Mouse (Mus musculus) liver, embryonic 12.5 days (tissue): ENCODE measurements around the gene Ly6g6d. TPM values are rescaled to one million over a fixed set of nuclear protein-coding genes. Genes with fewer than 3 reads are reported as not detected.
"Not testable (repeated sequence)": the region's sequence is repeated elsewhere in the genome, so short reads cannot be mapped to it uniquely, and the experiment has no call there.

Source experiments
- ATAC-seq: fragments of 200-750 bp; cut with Nextera tagmentation; 2 replicates; pipeline ENCODE4 v1.8.0; 2017; ENCODE audit warnings: moderate number of reproducible peaks, mild to moderate bottlenecking, moderate library complexity
- H3K27ac ChIP-seq: fragments of 300-500 bp; sonication (generic); 2 replicates; pipeline ENCODE4 v1.5.1; 2016; ENCODE audit warnings: mild to moderate bottlenecking
- H3K27me3 ChIP-seq: fragments of 300-500 bp; sonication (generic); replicated peaks from 2 replicates; pipeline ENCODE4 v1.6.1; 2016; ENCODE audit warnings: mild to moderate bottlenecking, moderate library complexity
- H3K36me3 ChIP-seq: fragments of 300-500 bp; sonication (generic); 2 replicates; pipeline ENCODE4 v1.6.1; 2016; ENCODE audit warnings: mild to moderate bottlenecking, moderate library complexity
- H3K4me1 ChIP-seq: fragments of 300-500 bp; sonication (generic); 2 replicates; pipeline ENCODE4 v1.6.1; 2016
- H3K4me2 ChIP-seq: fragments of 300-500 bp; sonication (generic); 2 replicates; pipeline ENCODE4 v1.6.1; 2016; ENCODE audit warnings: mild to moderate bottlenecking, moderate library complexity
- H3K4me3 ChIP-seq: fragments of 300-500 bp; sonication (generic); 2 replicates; pipeline ENCODE4 v1.5.1; 2016; ENCODE audit warnings: mild to moderate bottlenecking, moderate library complexity
- H3K9ac ChIP-seq: fragments of 300-500 bp; sonication (generic); 2 replicates; pipeline ENCODE4 v1.6.1; 2016; ENCODE audit warnings: mild to moderate bottlenecking, moderate library complexity
- H3K9me3 ChIP-seq: fragments of 300-500 bp; sonication (generic); replicated peaks from 2 replicates; pipeline ENCODE4 v1.6.1; 2016; ENCODE audit warnings: mild to moderate bottlenecking, moderate library complexity
- WGBS: fragments of 180-500 bp; shearing (Covaris S2); methylation state at CpG from one replicate; pipeline ENCODE4 v1.1.7; 2016; ENCODE audit not compliant: insufficient replicate concordance; 5-methylcytosine and 5-hydroxymethylcytosine counted together
- polyA plus RNA-seq: library from polyadenylated mRNA; unstranded; fragments of >200 nt; fragmentation: Nextera tagmentation; extraction: Ambion mirVana; gene quantifications from 2 replicates; pipeline ENCODE4 v1.2.1, GENCODE M21; 2016

Ly6g6d gene
- polyA plus RNA-seq, 1 experiment from 2014 or later = 0.36 TPM

- WGBS = 69% methylated on average over 4 of the region's 4 CpGs
- Histone ChIP-seq H3K4me3 (no peak overlapping the region), H3K27me3 (no peaks in the 10 kb centered on the region), H3K4me1 (peaks cover 84% of the 10 kb centered on the region), H3K9me3 (no peaks in the 10 kb centered on the region), H3K27ac (peak overlapping the region; percentile 94), H3K36me3 (no peaks in the 10 kb centered on the region), H3K4me2 (peak overlapping the region; percentile 98; the same call in 1 of the 2 replicates), H3K9ac (no peak overlapping the region)
- no peak for ATAC-seq
These were observed 34.1 kb downstream of the Ly6g6d start for GRCm38 (mm10) chr17:35043794-35044193.

GRCm38 (mm10) chr17:35039121-35039873, 38.6 kb downstream of the Ly6g6d start:
- 0 out of 2 replicates have a peak, but pooled peaks have one; percentile 24 for ATAC-seq
- Histone ChIP-seq H3K4me3 (no peak overlapping the region), H3K27ac (no peak overlapping the region), H3K4me2 (no peak overlapping the region), H3K9me3 (no peaks in the 10 kb centered on the region), H3K4me1 (peaks cover 48% of the 10 kb centered on the region), H3K36me3 (no peaks in the 10 kb centered on the region), H3K9ac (no peak overlapping the region), H3K27me3 (no peaks in the 10 kb centered on the region)
- WGBS = 76% methylated on average over 11 of the region's 11 CpGs

GRCm38 (mm10) chr17:35034896-35035295, 43.0 kb downstream of the Ly6g6d start:
- Histone ChIP-seq H3K36me3 (no peaks in the 10 kb centered on the region), H3K4me2 (no peak overlapping the region), H3K27ac (0 out of 2 replicates have a peak overlapping the region, but pooled peaks have one; percentile 23), H3K4me1 (peaks cover 43% of the 10 kb centered on the region), H3K4me3 (no peak overlapping the region), H3K9ac (no peak overlapping the region), H3K9me3 (no peaks in the 10 kb centered on the region), H3K27me3 (0 out of 2 replicates have a peak, but pooled peaks cover 3% of the 10 kb centered on the region)
- no peak for ATAC-seq
- WGBS = 66% methylated on average over 6 of the region's 6 CpGs

- not testable (repeated sequence) for H3K9me3 ChIP-seq, ATAC-seq, H3K27ac ChIP-seq, H3K4me2 ChIP-seq, H3K27me3 ChIP-seq, H3K36me3 ChIP-seq, H3K4me3 ChIP-seq, H3K9ac ChIP-seq
- H3K4me1 ChIP-seq = peaks cover 45% of the 10 kb centered on the region
- WGBS = 63% methylated on average over 1 of the region's 1 CpGs
These were observed 44.2 kb downstream of the Ly6g6d start for GRCm38 (mm10) chr17:35033703-35034102.

GRCm38 (mm10) chr17:35032323-35032870, 45.5 kb downstream of the Ly6g6d start:
- no peak overlapping the region for H3K27ac ChIP-seq
- no peak overlapping the region for H3K9ac ChIP-seq
- H3K4me2 ChIP-seq = no peak overlapping the region
- no peak overlapping the region for H3K4me3 ChIP-seq
- 60% methylated on average over 8 of the region's 8 CpGs for WGBS
- no peaks in the 10 kb centered on the region for H3K9me3 ChIP-seq
- peaks cover 58% of the 10 kb centered on the region for H3K4me1 ChIP-seq
- H3K36me3 ChIP-seq = no peaks in the 10 kb centered on the region
- 0 out of 2 replicates have a peak, but pooled peaks cover 3% of the 10 kb centered on the region for H3K27me3 ChIP-seq
- ATAC-seq = no peak

GRCm38 (mm10) chr17:35031880-35032279, 46.0 kb downstream of the Ly6g6d start:
- Histone ChIP-seq H3K9me3 (no peaks in the 10 kb centered on the region), H3K4me1 (peaks cover 62% of the 10 kb centered on the region), H3K9ac (no peak overlapping the region), H3K36me3 (no peaks in the 10 kb centered on the region), H3K27me3 (0 out of 2 replicates have a peak, but pooled peaks cover 3% of the 10 kb centered on the region), H3K4me3 (no peak overlapping the region), H3K4me2 (no peak overlapping the region), H3K27ac (no peak overlapping the region)
- WGBS = 59% methylated on average over 7 of the region's 7 CpGs
- no peak for ATAC-seq

GRCm38 (mm10) chr17:35031272-35031671, 46.6 kb downstream of the Ly6g6d start:
- H3K9me3 ChIP-seq = no peaks in the 10 kb centered on the region
- peaks cover 66% of the 10 kb centered on the region for H3K4me1 ChIP-seq
- no peak overlapping the region for H3K9ac ChIP-seq
- 91% methylated on average over 11 of the region's 11 CpGs for WGBS
- 0 out of 2 replicates have a peak, but pooled peaks cover 3% of the 10 kb centered on the region for H3K27me3 ChIP-seq
- H3K27ac ChIP-seq = no peak overlapping the region
- no peak for ATAC-seq
- H3K4me3 ChIP-seq = no peak overlapping the region
- H3K36me3 ChIP-seq = no peaks in the 10 kb centered on the region
- no peak overlapping the region for H3K4me2 ChIP-seq

- Histone ChIP-seq H3K27me3 (0 out of 2 replicates have a peak, but pooled peaks cover 3% of the 10 kb centered on the region), H3K4me3 (no peak overlapping the region), H3K27ac (no peak overlapping the region), H3K9me3 (no peaks in the 10 kb centered on the region), H3K4me2 (0 out of 2 replicates have a peak overlapping the region, but pooled peaks have one; percentile 10), H3K36me3 (no peaks in the 10 kb centered on the region), H3K9ac (no peak overlapping the region), H3K4me1 (peaks cover 76% of the 10 kb centered on the region)
- 42% methylated on average over 19 of the region's 19 CpGs for WGBS
- ATAC-seq = no peak
These were observed 48.0 kb downstream of the Ly6g6d start for GRCm38 (mm10) chr17:35029691-35030532.

- no peak overlapping the region for H3K4me2 ChIP-seq
- ATAC-seq = no peak
- H3K36me3 ChIP-seq = no peaks in the 10 kb centered on the region
- no peak overlapping the region for H3K9ac ChIP-seq
- no peak overlapping the region for H3K27ac ChIP-seq
- H3K27me3 ChIP-seq = 0 out of 2 replicates have a peak, but pooled peaks cover 6% of the 10 kb centered on the region
- no peak overlapping the region for H3K4me3 ChIP-seq
- no peaks in the 10 kb centered on the region for H3K9me3 ChIP-seq
- WGBS = 72% methylated on average over 2 of the region's 2 CpGs
- H3K4me1 ChIP-seq = peaks cover 87% of the 10 kb centered on the region
These were observed 49.5 kb downstream of the Ly6g6d start for GRCm38 (mm10) chr17:35028315-35028714.

GRCm38 (mm10) chr17:35027277-35028068, 50.4 kb downstream of the Ly6g6d start, which contains the start of gene Sapcd1:
Gene Sapcd1 (minus strand): TSS chr17:35028016.
- Histone ChIP-seq H3K4me1 (peaks cover 93% of the 10 kb centered on the region), H3K9ac (peak within 1 kb of the TSS; percentile 10; the same call in 1 of the 2 replicates), H3K4me2 (no peak within 1 kb of the TSS), H3K36me3 (no peaks in the 10 kb centered on the region), H3K27me3 (0 out of 2 replicates have a peak, but pooled peaks cover 6% of the 10 kb centered on the region), H3K27ac (peak within 1 kb of the TSS; percentile 17; the same call in 1 of the 2 replicates), H3K4me3 (no peak within 1 kb of the TSS), H3K9me3 (no peaks in the 10 kb centered on the region)
- no peak for ATAC-seq
- WGBS = 52% methylated on average over 13 of the region's 13 CpGs

GRCm38 (mm10) chr17:35026206-35026605, 51.7 kb downstream of the Ly6g6d start:
- ATAC-seq = no peak
- Histone ChIP-seq H3K36me3 (no peaks in the 10 kb centered on the region), H3K27ac (no peak overlapping the region), H3K4me3 (no peak overlapping the region), H3K4me2 (no peak overlapping the region), H3K9me3 (no peaks in the 10 kb centered on the region), H3K9ac (no peak overlapping the region), H3K4me1 (peaks cover 93% of the 10 kb centered on the region), H3K27me3 (0 out of 2 replicates have a peak, but pooled peaks cover 6% of the 10 kb centered on the region)
- whole genome bisulfite sequencing = 65% methylated on average over 5 of the region's 5 CpGs
